In genomic region chr5:142529915-142530314, GRCm38 (mm10) we compare ENCODE assay signal across 10 mouse cellular contexts. TPM values are rescaled to one million over a fixed set of nuclear protein-coding genes. Genes with fewer than 3 reads are reported as not detected.
DNase-seq lines count a peak whose midpoint lies in the region; ATAC-seq lines count a peak whose summit lies in the region.
"Had no signal": no experiment of that assay in that cellular context is flagged by ENCODE, and none has a peak within 500 bp of the region (broad histone marks: within the 10 kb centered on the region; RNA-seq: fewer than 3 reads in every experiment).

Gene Papolb (minus strand): TSS chr5:142530076.

- H3K4me1 ChIP-seq in kidney, embryonic 15.5 days = peaks cover 10% of the 10 kb centered on the region; the same call in 1 of the 2 replicates
- peaks cover 7% of the 10 kb centered on the region; the same call in 1 of the 2 replicates for H3K4me1 ChIP-seq in embryonic facial prominence, embryonic 10.5 days
- no peaks in the 10 kb centered on the region for H3K4me1 ChIP-seq in limb, embryonic 13.5 days

- 31% methylated on average over 41 of the region's 41 CpGs for WGBS in kidney, embryonic 15.5 days
- WGBS in embryonic facial prominence, embryonic 10.5 days = 38% methylated on average over 41 of the region's 41 CpGs
- WGBS in limb, embryonic 13.5 days = 39% methylated on average over 41 of the region's 41 CpGs

- no peak for DNase-seq in kidney, adult 8-10 months
- DNase-seq in ES-CJ7 (ENCODE audit: low read depth, low spot score) = peak; percentile 51
- DNase-seq in embryonic facial prominence, embryonic 10.5 days (ENCODE audit: low spot score) = peak; percentile 40
- no peak for DNase-seq in yolk sac, embryonic 10.5 days (ENCODE audit: low spot score)
- no peak for DNase-seq in spleen, adult 12 weeks (ENCODE audit: low spot score)
- DNase-seq: lung, postnatal 10 days had no signal

- no peaks in the 10 kb centered on the region for H3K9me3 ChIP-seq in kidney, embryonic 15.5 days (replicated peaks)
- no peaks in the 10 kb centered on the region for H3K9me3 ChIP-seq in embryonic facial prominence, embryonic 10.5 days
- no peaks in the 10 kb centered on the region for H3K9me3 ChIP-seq in limb, embryonic 13.5 days

- peak within 1 kb of the TSS; percentile 56 for H3K4me2 ChIP-seq in kidney, embryonic 15.5 days
- H3K4me2 ChIP-seq in limb, embryonic 13.5 days (replicated peaks) = peak within 1 kb of the TSS; percentile 48

- H3K27me3 ChIP-seq in kidney, embryonic 15.5 days = peaks cover 35% of the 10 kb centered on the region
- H3K27me3 ChIP-seq in embryonic facial prominence, embryonic 10.5 days (replicated peaks; ENCODE audit: low read depth, poor library complexity, severe bottlenecking) = peaks cover 43% of the 10 kb centered on the region
- H3K27me3 ChIP-seq in limb, embryonic 13.5 days = peaks cover 35% of the 10 kb centered on the region

- no peak for ATAC-seq in kidney, embryonic 15.5 days (replicated peaks; ENCODE audit: low FRiP score)
- no peak for ATAC-seq in limb, embryonic 13.5 days (ENCODE audit: low FRiP score, low read depth)
- ATAC-seq: Patski had no signal

- H3K4me3 ChIP-seq in kidney, embryonic 15.5 days (replicated peaks) = peak within 1 kb of the TSS; percentile 32
- peak within 1 kb of the TSS; percentile 45 for H3K4me3 ChIP-seq in embryonic facial prominence, embryonic 10.5 days
- peak within 1 kb of the TSS; percentile 26 for H3K4me3 ChIP-seq in limb, embryonic 13.5 days
- H3K4me3 ChIP-seq: layer of hippocampus, adult 2 months had no signal

- H3K36me3 ChIP-seq in kidney, embryonic 15.5 days = no peaks in the 10 kb centered on the region
- no peaks in the 10 kb centered on the region for H3K36me3 ChIP-seq in embryonic facial prominence, embryonic 10.5 days (replicated peaks)
- no peaks in the 10 kb centered on the region for H3K36me3 ChIP-seq in limb, embryonic 13.5 days

- no peak within 1 kb of the TSS for H3K9ac ChIP-seq in kidney, embryonic 15.5 days
- H3K9ac ChIP-seq in limb, embryonic 13.5 days = peak within 1 kb of the TSS; percentile 35; the same call in 1 of the 2 replicates

- no peak within 1 kb of the TSS for H3K27ac ChIP-seq in kidney, embryonic 15.5 days
- H3K27ac ChIP-seq in embryonic facial prominence, embryonic 10.5 days (replicated peaks) = no peak within 1 kb of the TSS; the same call in 1 of the 2 replicates
- no peak within 1 kb of the TSS for H3K27ac ChIP-seq in limb, embryonic 13.5 days
- H3K27ac ChIP-seq: layer of hippocampus, adult 2 months had no signal

RNA-seq across cellular contexts. Expression of gene Papolb, which starts in this region (rescaled TPM):
- polyA plus RNA-seq in kidney, embryonic 15.5 days (2015; fragmentation: Nextera tagmentation; extraction: Ambion mirVana) = 0.04 and 0.08 TPM in 2 replicates
- 0.05 and 0.20 TPM in 2 replicates for polyA plus RNA-seq in embryonic facial prominence, embryonic 10.5 days (2016; fragmentation: Nextera tagmentation; extraction: Ambion mirVana)
- 0.15 TPM in 1 of 2 replicates, not detected in the other for polyA plus RNA-seq in limb, embryonic 13.5 days (2015; fragmentation: Nextera tagmentation; extraction: Ambion mirVana)

Comparison
In these comparisons a context has a peak if more than half of its experiments do, and no peak if none do; other contexts are left out.
1. Peak in DNase-seq and H3K4me3 ChIP-seq in embryonic facial prominence, embryonic 10.5 days; RNA of the gene not detected or under 1 TPM.